Mouse (Mus musculus): Measurements from ENCODE around the gene Mcidas. TPM values are rescaled to one million over a fixed set of nuclear protein-coding genes. Genes with fewer than 3 reads are reported as not detected.
"Not testable (repeated sequence)": the region's sequence is repeated elsewhere in the genome, so short reads cannot be mapped to it uniquely, and the experiment has no call there.

Gene Mcidas
- total RNA-seq, 2 experiments from 2014 or later, result not detected

- ATAC-seq (replicated peaks; ENCODE audit: low FRiP score, poor library complexity, severe bottlenecking), result no peak
These were observed 7.1 kb downstream of the Mcidas start for GRCm38 (mm10) chr13:113000576-113001318.

GRCm38 (mm10) chr13:113012683-113013082, 19.0 kb downstream of the Mcidas start:
- ATAC-seq (replicated peaks; ENCODE audit: low FRiP score, poor library complexity, severe bottlenecking), result no peak

- not testable (repeated sequence) for ATAC-seq (replicated peaks; ENCODE audit: low FRiP score, poor library complexity, severe bottlenecking)
These were observed 19.7 kb downstream of the Mcidas start for GRCm38 (mm10) chr13:113013174-113013953.

GRCm38 (mm10) chr13:113021521-113021920, 27.9 kb downstream of the Mcidas start:
- no peak for ATAC-seq (replicated peaks; ENCODE audit: low FRiP score, poor library complexity, severe bottlenecking)

GRCm38 (mm10) chr13:113022467-113022866, 28.8 kb downstream of the Mcidas start:
- ATAC-seq (replicated peaks; ENCODE audit: low FRiP score, poor library complexity, severe bottlenecking), result no peak

GRCm38 (mm10) chr13:113023274-113024143, 29.9 kb downstream of the Mcidas start:
- ATAC-seq (replicated peaks; ENCODE audit: low FRiP score, poor library complexity, severe bottlenecking), result no peak

- ATAC-seq (replicated peaks; ENCODE audit: low FRiP score, poor library complexity, severe bottlenecking), result no peak
These were observed 37.7 kb downstream of the Mcidas start for GRCm38 (mm10) chr13:113031351-113031750.

GRCm38 (mm10) chr13:113031792-113032571, 38.3 kb downstream of the Mcidas start:
- no peak for ATAC-seq (replicated peaks; ENCODE audit: low FRiP score, poor library complexity, severe bottlenecking)

- no peak for ATAC-seq (replicated peaks; ENCODE audit: low FRiP score, poor library complexity, severe bottlenecking)
These were observed 39.2 kb downstream of the Mcidas start for GRCm38 (mm10) chr13:113032831-113033230.

- no peak for ATAC-seq (replicated peaks; ENCODE audit: low FRiP score, poor library complexity, severe bottlenecking)
These were observed 40.7 kb downstream of the Mcidas start for GRCm38 (mm10) chr13:113034271-113034886.

- 0 out of 2 replicates have a peak, but pooled peaks have one; percentile 28 for ATAC-seq (replicated peaks; ENCODE audit: low FRiP score, poor library complexity, severe bottlenecking)
These were observed 41.3 kb downstream of the Mcidas start, which contains the start of gene Cdc20b for GRCm38 (mm10) chr13:113034950-113035421. Gene Cdc20b (plus strand): TSS chr13:113035111.

- peak; percentile 77 for ATAC-seq (replicated peaks; ENCODE audit: low FRiP score, poor library complexity, severe bottlenecking)
These were observed 42.2 kb downstream of the Mcidas start for GRCm38 (mm10) chr13:113035852-113036251.

GRCm38 (mm10) chr13:113044876-113045275, 51.2 kb downstream of the Mcidas start:
- no peak for ATAC-seq (replicated peaks; ENCODE audit: low FRiP score, poor library complexity, severe bottlenecking)

GRCm38 (mm10) chr13:113045458-113046110, 51.9 kb downstream of the Mcidas start:
- ATAC-seq (replicated peaks; ENCODE audit: low FRiP score, poor library complexity, severe bottlenecking), result no peak

- no peak for ATAC-seq (replicated peaks; ENCODE audit: low FRiP score, poor library complexity, severe bottlenecking)
These were observed 52.7 kb downstream of the Mcidas start, which contains the start of gene Gpx8 for GRCm38 (mm10) chr13:113046211-113046883. Gene Gpx8 (minus strand): TSS chr13:113046410.

GRCm38 (mm10) chr13:113047018-113047417, 53.4 kb downstream of the Mcidas start:
- 0 out of 2 replicates have a peak, but pooled peaks have one; percentile 43 for ATAC-seq (replicated peaks; ENCODE audit: low FRiP score, poor library complexity, severe bottlenecking)

GRCm38 (mm10) chr13:113047647-113048046, 54.0 kb downstream of the Mcidas start:
- no peak for ATAC-seq (replicated peaks; ENCODE audit: low FRiP score, poor library complexity, severe bottlenecking)

All from erythroblast, adult 5-6 weeks (primary cell).